ENCODE assay signal across 23 mouse cellular contexts in the genomic region with DNA sequence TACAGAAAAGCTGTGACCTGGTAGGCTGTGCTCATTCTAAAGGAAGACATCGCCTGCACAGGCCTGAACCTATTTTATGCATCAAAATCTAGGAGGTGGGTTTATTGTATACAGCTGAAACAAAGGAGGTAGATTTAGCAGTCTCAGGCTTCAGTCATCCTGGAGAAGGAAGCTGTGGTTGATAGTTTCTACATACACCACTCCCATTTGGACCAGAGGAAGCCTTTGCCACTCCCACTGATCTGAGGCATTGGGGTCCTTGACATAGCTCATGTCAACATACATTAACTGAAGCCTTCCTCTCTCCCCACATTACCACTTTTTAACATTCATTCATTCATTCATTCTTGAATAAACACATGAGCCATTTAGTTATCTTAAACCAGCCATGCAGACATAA. TPM values are rescaled to one million over a fixed set of nuclear protein-coding genes. Genes with fewer than 3 reads are reported as not detected.
A peak's percentile ranks its signal among the peaks of the same experiment; 100 is the strongest.
DNase-seq lines count a peak whose midpoint lies in the region; ATAC-seq lines count a peak whose summit lies in the region.
"Had no signal": no experiment of that assay in that cellular context is flagged by ENCODE, and none has a peak within 500 bp of the region (broad histone marks: within the 10 kb centered on the region; RNA-seq: fewer than 3 reads in every experiment).

No protein-coding gene starts in this region.

- no peak overlapping the region for H3K27ac ChIP-seq in midbrain, embryonic 13.5 days
- H3K27ac ChIP-seq: embryonic facial prominence, embryonic 13.5 days; embryonic facial prominence, embryonic 15.5 days; forebrain, embryonic 10.5 days; forebrain, embryonic 12.5 days had no signal

- DNase-seq in heart, adult 11 months, result peak; percentile 22
- DNase-seq in heart, adult 9 months (ENCODE audit: low spot score in 2 of 2), result no peak
- no peak for DNase-seq in thymus, postnatal 4 days
- DNase-seq in kidney, postnatal 4 days, result no peak
- DNase-seq: adrenal gland, adult 2 months; adrenal gland, postnatal 14 days; adrenal gland, postnatal 36 days; cerebellum, adult 11-12 months; cerebellum, adult 2 months; cerebellum, adult 9-10 months; cerebellum, postnatal 10 days; cerebellum, postnatal 25 days; embryo, embryonic 11 days had no signal

- no peak overlapping the region for H3K9ac ChIP-seq in midbrain, embryonic 13.5 days (replicated peaks)
- H3K9ac ChIP-seq: embryonic facial prominence, embryonic 13.5 days; embryonic facial prominence, embryonic 15.5 days; forebrain, embryonic 12.5 days had no signal

- H3K36me3 ChIP-seq in midbrain, embryonic 13.5 days, result no peaks in the 10 kb centered on the region
- H3K36me3 ChIP-seq: embryonic facial prominence, embryonic 13.5 days; embryonic facial prominence, embryonic 15.5 days; forebrain, embryonic 10.5 days; forebrain, embryonic 12.5 days had no signal

- no peaks in the 10 kb centered on the region for H3K4me1 ChIP-seq in midbrain, embryonic 13.5 days (replicated peaks)
- H3K4me1 ChIP-seq: embryonic facial prominence, embryonic 13.5 days; forebrain, embryonic 12.5 days had no signal

- H3K9me3 ChIP-seq in midbrain, embryonic 13.5 days, result no peaks in the 10 kb centered on the region
- H3K9me3 ChIP-seq: embryonic facial prominence, embryonic 13.5 days; embryonic facial prominence, embryonic 15.5 days; forebrain, embryonic 10.5 days; forebrain, embryonic 12.5 days had no signal

- peak; percentile 95 for ATAC-seq in granulocyte monocyte progenitor cell, adult 5-6 weeks (replicated peaks; ENCODE audit: poor library complexity, severe bottlenecking)
- peak; percentile 67 for ATAC-seq in megakaryocyte, adult 5-6 weeks (ENCODE audit: poor library complexity, severe bottlenecking)
- ATAC-seq in midbrain, embryonic 13.5 days, result no peak
- ATAC-seq: forebrain, embryonic 14.5 days; forebrain, embryonic 16.5 days had no signal

- no peaks in the 10 kb centered on the region for H3K27me3 ChIP-seq in midbrain, embryonic 13.5 days
- H3K27me3 ChIP-seq: embryonic facial prominence, embryonic 13.5 days; embryonic facial prominence, embryonic 15.5 days; forebrain, embryonic 12.5 days had no signal

- no peak overlapping the region for H3K4me2 ChIP-seq in midbrain, embryonic 13.5 days (replicated peaks)
- H3K4me2 ChIP-seq: embryonic facial prominence, embryonic 13.5 days; embryonic facial prominence, embryonic 15.5 days; forebrain, embryonic 12.5 days had no signal

- no peak overlapping the region for H3K4me3 ChIP-seq in midbrain, embryonic 13.5 days (replicated peaks)
- H3K4me3 ChIP-seq: embryonic facial prominence, embryonic 13.5 days; embryonic facial prominence, embryonic 15.5 days; erythroblast, embryonic 14.5 days; forebrain, embryonic 10.5 days; forebrain, embryonic 12.5 days had no signal

- 94% methylated on average over 1 of the region's 1 CpGs for WGBS in midbrain, embryonic 13.5 days

RNA-seq across cellular contexts. Expression of gene Gadd45a, which starts 41.4 kb away (rescaled TPM):
- 6.2 and 12.7 TPM in 2 replicates for total RNA-seq in granulocyte monocyte progenitor cell, adult 5-6 weeks (2014; fragmentation: Nextera tagmentation)
- 52.5 and 66.5 TPM in 2 replicates for total RNA-seq in granulocyte monocyte progenitor cell, adult 5-6 weeks (2017)
- 59.6 and 62.4 TPM in 2 replicates for total RNA-seq in megakaryocyte, adult 5-6 weeks (2015)
- 77.2 and 95.9 TPM in 2 replicates for total RNA-seq in megakaryocyte, adult 5-6 weeks (2017)
- 18.6 and 21.1 TPM in 2 replicates for polyA plus RNA-seq in midbrain, embryonic 13.5 days (2015; fragmentation: Nextera tagmentation; extraction: Ambion mirVana)
